Mouse (Mus musculus) ES-E14 (cell line): ENCODE measurements at regions not wholly inside any gene's neighbourhood (a gene's known extent, or its start where the extent isn't known, plus 50 kb on each side); places are given as distances from the start of the nearest gene placed in this dataset.

Source experiments
- DNase-seq: peaks from one replicate; pipeline ENCODE4 v3.0.0-alpha.2; 2013; ENCODE audit warnings: low read depth, low spot score
- H3K27ac ChIP-seq: 2 replicates; pipeline ENCODE4 v1.5.1; 2012; ENCODE audit warnings: low read depth, mild to moderate bottlenecking, low read length, moderate library complexity, mixed read lengths; ENCODE audit not compliant: poor library complexity, insufficient read depth, severe bottlenecking
- H3K36me3 ChIP-seq: 2 replicates; pipeline ENCODE4 v1.6.1; 2012; ENCODE audit warnings: mild to moderate bottlenecking, low read length, moderate library complexity, mixed read lengths; ENCODE audit not compliant: control insufficient read depth, poor library complexity, insufficient read depth, severe bottlenecking
- H3K4me1 ChIP-seq, 2 experiments: fragments of 150-350 bp in 1 of 2; sonication (generic) in 1 of 2; 2 replicates each; pipeline ENCODE4 v1.6.1; 2012; ENCODE audit warnings: low read length in 2 of 2, mild to moderate bottlenecking in 1 of 2, mixed read lengths in 1 of 2; ENCODE audit not compliant: control insufficient read depth in 2 of 2, insufficient read depth in 2 of 2, poor library complexity in 1 of 2
- H3K4me3 ChIP-seq, 2 experiments: fragments of 150-350 bp in 1 of 2; sonication (generic) in 1 of 2; 2 replicates each; pipeline ENCODE4 v1.5.1; 2012; ENCODE audit warnings: low read length in 2 of 2, low read depth in 1 of 2, mild to moderate bottlenecking in 1 of 2, mixed read lengths in 1 of 2; ENCODE audit not compliant: insufficient read depth in 1 of 2, poor library complexity in 1 of 2, severe bottlenecking in 1 of 2
- H3K9ac ChIP-seq: 2 replicates; pipeline ENCODE4 v1.6.1; 2012; ENCODE audit warnings: low read depth, mild to moderate bottlenecking, low read length, mixed read lengths; ENCODE audit not compliant: poor library complexity, insufficient read depth, severe bottlenecking
- H3K9me3 ChIP-seq: fragments of 150-350 bp; sonication (generic); 2 replicates; pipeline ENCODE4 v1.6.1; 2012; ENCODE audit warnings: low read depth, mild to moderate bottlenecking, low read length; ENCODE audit not compliant: control insufficient read depth, insufficient read depth
- CHD2 ChIP-seq: IDR thresholded peaks from 2 replicates; pipeline ENCODE4 v1.6.1; 2014; ENCODE audit warnings: mild to moderate bottlenecking, low read depth, low read length, inconsistent platforms
- HCFC1 ChIP-seq: IDR thresholded peaks from 2 replicates; pipeline ENCODE4 v1.6.1; 2012; ENCODE audit warnings: low read length, inconsistent platforms, borderline replicate concordance; ENCODE audit not compliant: insufficient read depth
- MAFK ChIP-seq: IDR thresholded peaks from 2 replicates; pipeline ENCODE4 v1.6.1; 2014; ENCODE audit warnings: mild to moderate bottlenecking, low read depth, low read length, inconsistent platforms; ENCODE audit not compliant: insufficient read depth
- ZC3H11A ChIP-seq: IDR thresholded peaks from 2 replicates; pipeline ENCODE4 v1.6.1; 2012; ENCODE audit warnings: low read depth, mild to moderate bottlenecking, inconsistent platforms, low read length, borderline replicate concordance
- ZNF384 ChIP-seq: IDR thresholded peaks from 2 replicates; pipeline ENCODE4 v1.6.1; 2012; ENCODE audit warnings: low read depth, low read length, inconsistent platforms
- in situ Hi-C, 2 experiments: fragments of 600-800 bp; cut with MboI; formaldehyde crosslinking; loops; one replicate each; pipeline ENCODE4 v1.15.1; 2025; ENCODE audit warnings: low sequenced_read_pairs in 2 of 2, inconsistent platforms in 1 of 2; ENCODE audit not compliant: unreplicated experiment in 2 of 2

GRCm38 (mm10) chr5:64474868-64475267 lies 318.8 kb downstream of the Tbc1d1 start:
- H3K27ac ChIP-seq, result no peak overlapping the region
- H3K36me3 ChIP-seq, result no peaks in the 10 kb centered on the region
- H3K9ac ChIP-seq, result no peak overlapping the region
- no peaks in the 10 kb centered on the region for H3K9me3 ChIP-seq
- H3K4me1 ChIP-seq, result peaks cover 0 to 5% of the 10 kb centered on the region in 2 experiments; a peak in 2 of 4 replicates
- TF ChIP-seq CHD2 (no peak), ZC3H11A (no peak), MAFK (no peak), HCFC1 (no peak), ZNF384 (no peak)
- H3K4me3 ChIP-seq, result no peak overlapping the region
- in situ Hi-C loops, result no loop called here
- DNase-seq, result no peak

- Histone ChIP-seq H3K9me3 (no peaks in the 10 kb centered on the region), H3K4me3 (no peak overlapping the region), H3K36me3 (no peaks in the 10 kb centered on the region), H3K27ac (no peak overlapping the region), H3K4me1 (peaks cover 0 to 5% of the 10 kb centered on the region in 2 experiments; a peak in 2 of 4 replicates), H3K9ac (no peak overlapping the region)
- no peak for DNase-seq
- in situ Hi-C loops, result no loop called here
- TF ChIP-seq ZNF384 (no peak), ZC3H11A (no peak), CHD2 (no peak), HCFC1 (no peak), MAFK (no peak)
Measured at GRCm38 (mm10) chr5:64475736-64476519, 319.8 kb downstream of the Tbc1d1 start.

GRCm38 (mm10) chr5:64476641-64477369 lies 320.7 kb downstream of the Tbc1d1 start:
- Histone ChIP-seq H3K27ac (no peak overlapping the region), H3K4me1 (peaks cover 0 to 5% of the 10 kb centered on the region in 2 experiments; a peak in 2 of 4 replicates), H3K4me3 (no peak overlapping the region), H3K9ac (no peak overlapping the region), H3K9me3 (no peaks in the 10 kb centered on the region), H3K36me3 (no peaks in the 10 kb centered on the region)
- TF ChIP-seq ZNF384 (no peak), MAFK (no peak), HCFC1 (no peak), CHD2 (no peak), ZC3H11A (no peak)
- DNase-seq, result no peak
- in situ Hi-C loops, result no loop called here

GRCm38 (mm10) chr5:64478143-64478542 lies 322.0 kb downstream of the Tbc1d1 start:
- no peaks in the 10 kb centered on the region for H3K9me3 ChIP-seq
- TF ChIP-seq ZC3H11A, result no peak
- no peak overlapping the region for H3K27ac ChIP-seq
- no peak overlapping the region for H3K4me3 ChIP-seq
- no peak for DNase-seq
- peaks cover 0 to 5% of the 10 kb centered on the region in 2 experiments; a peak in 2 of 4 replicates for H3K4me1 ChIP-seq
- H3K36me3 ChIP-seq, result no peaks in the 10 kb centered on the region
- H3K9ac ChIP-seq, result no peak overlapping the region; the same call in 1 of the 2 replicates
- in situ Hi-C loops, result no loop called here
